Comparison of ENCODE assay signal across 31 mouse cellular contexts in the genomic region with DNA sequence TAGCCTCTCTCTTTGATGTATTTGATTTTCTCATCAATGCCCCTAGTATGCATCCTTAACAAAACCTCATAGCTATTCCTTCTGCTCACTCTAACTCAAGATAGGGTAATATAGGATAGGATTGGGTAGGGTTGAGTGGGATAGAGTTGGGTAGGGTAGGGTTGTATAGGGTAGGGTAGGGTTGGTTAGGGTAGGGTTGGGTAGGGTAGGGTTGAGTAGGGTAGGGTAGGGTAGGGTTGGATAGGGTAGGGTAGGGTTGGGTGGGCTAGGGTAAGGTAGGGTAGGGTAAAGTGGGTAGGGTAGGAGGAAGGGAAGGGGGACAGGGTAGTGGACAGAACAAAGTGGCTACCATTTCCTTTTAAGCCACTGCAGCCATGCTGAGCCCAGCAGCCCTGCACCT. TPM values are rescaled to one million over a fixed set of nuclear protein-coding genes. Genes with fewer than 3 reads are reported as not detected.
"Had no signal": no experiment of that assay in that cellular context is flagged by ENCODE, and none has a peak within 500 bp of the region (broad histone marks: within the 10 kb centered on the region; RNA-seq: fewer than 3 reads in every experiment).

No protein-coding gene starts in this region.

- H3K9ac ChIP-seq: embryonic facial prominence, embryonic 12.5 days; embryonic facial prominence, embryonic 13.5 days; embryonic facial prominence, embryonic 15.5 days; forebrain, embryonic 12.5 days; forebrain, embryonic 13.5 days; forebrain, embryonic 15.5 days; forebrain, postnatal 0 days had no signal

- H3K27me3 ChIP-seq: embryonic facial prominence, embryonic 12.5 days; embryonic facial prominence, embryonic 13.5 days; embryonic facial prominence, embryonic 15.5 days; forebrain, embryonic 12.5 days; forebrain, embryonic 13.5 days; forebrain, embryonic 15.5 days had no signal

- H3K9me3 ChIP-seq: embryonic facial prominence, embryonic 12.5 days; embryonic facial prominence, embryonic 13.5 days; embryonic facial prominence, embryonic 15.5 days; forebrain, embryonic 10.5 days; forebrain, embryonic 12.5 days; forebrain, embryonic 13.5 days; forebrain, embryonic 15.5 days had no signal

- H3K4me1 ChIP-seq: embryonic facial prominence, embryonic 12.5 days; forebrain, embryonic 12.5 days had no signal

- DNase-seq: cerebellum, adult 18-20 months; cerebellum, adult 2 months; cerebellum, adult 8-10 months; cerebellum, adult 9-10 months; cerebellum, adult 9-11 months; cerebellum, postnatal 10 days; cerebellum, postnatal 14 days; cerebellum, postnatal 25 days; cerebellum, postnatal 36 days; embryo, embryonic 11 days; forebrain, postnatal 0 days; gastrocnemius, adult 2 months; gastrocnemius, postnatal 10 days; gastrocnemius, postnatal 14 days; gastrocnemius, postnatal 25 days; gastrocnemius, postnatal 36 days; heart, adult 18-20 months; heart, adult 2 months had no signal

- ATAC-seq: forebrain, embryonic 13.5 days; forebrain, embryonic 14.5 days; forebrain, embryonic 15.5 days; forebrain, embryonic 16.5 days; forebrain, postnatal 0 days had no signal

- H3K27ac ChIP-seq: embryonic facial prominence, embryonic 12.5 days; embryonic facial prominence, embryonic 13.5 days; embryonic facial prominence, embryonic 15.5 days; forebrain, embryonic 10.5 days; forebrain, embryonic 12.5 days; forebrain, embryonic 13.5 days; forebrain, embryonic 15.5 days; gastrocnemius, adult 2 months; heart, adult 2 months had no signal

- H3K4me2 ChIP-seq: embryonic facial prominence, embryonic 12.5 days; embryonic facial prominence, embryonic 13.5 days; embryonic facial prominence, embryonic 15.5 days; forebrain, embryonic 12.5 days; forebrain, embryonic 13.5 days; forebrain, embryonic 15.5 days had no signal

- H3K4me3 ChIP-seq: embryonic facial prominence, embryonic 12.5 days; embryonic facial prominence, embryonic 13.5 days; embryonic facial prominence, embryonic 15.5 days; erythroblast, embryonic 14.5 days; forebrain, embryonic 10.5 days; forebrain, embryonic 12.5 days; forebrain, embryonic 13.5 days; forebrain, embryonic 15.5 days; gastrocnemius, adult 2 months; heart, adult 2 months had no signal

RNA-seq across cellular contexts. Expression of a gene that starts 49.8 kb away (rescaled TPM):
- total RNA-seq: common myeloid progenitor, adult 5-6 weeks; forebrain, postnatal 0 days; gastrocnemius, postnatal 25 days; granulocyte monocyte progenitor cell, adult 5-6 weeks had no signal
- polyA plus RNA-seq: forebrain, embryonic 10.5 days; forebrain, embryonic 11.5 days; forebrain, embryonic 12.5 days; forebrain, embryonic 13.5 days; forebrain, embryonic 14.5 days; forebrain, embryonic 15.5 days; forebrain, embryonic 16.5 days; forebrain, postnatal 0 days had no signal
